Mouse (Mus musculus): ENCODE measurements around the gene A030014E15Rik. TPM values are rescaled to one million over a fixed set of nuclear protein-coding genes. Genes with fewer than 3 reads are reported as not detected.

Gene A030014E15Rik
- polyA plus RNA-seq (2012): not detected in 2 replicates

DNA sequence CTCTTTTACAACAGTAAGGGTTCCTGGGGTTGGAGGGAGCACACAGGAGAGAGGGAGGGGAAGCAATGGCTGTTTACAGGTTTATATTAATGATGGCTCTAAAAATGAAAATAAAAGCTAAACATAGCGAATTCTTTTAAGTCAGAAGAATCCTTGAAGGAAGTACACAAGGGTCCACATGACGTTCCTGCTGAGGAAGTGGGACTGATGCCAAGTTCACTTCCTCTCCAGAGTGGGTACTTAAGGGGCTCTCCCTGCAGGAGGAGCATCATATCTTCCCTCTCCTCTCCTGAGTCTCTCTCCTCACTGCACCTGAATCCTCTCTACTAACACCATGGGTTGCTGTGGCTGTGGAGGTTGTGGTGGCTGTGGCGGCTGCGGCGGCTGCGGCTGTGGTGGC, at the start of gene A030014E15Rik:
TSS of gene A030014E15Rik (plus strand) at position 268 of the 400 bp plus-strand sequence.

GRCm38 (mm10) chr1:82913025-82913424, 11.7 kb upstream of the A030014E15Rik start, which contains the start of gene A030005L19Rik:
Gene A030005L19Rik (plus strand): TSS chr1:82913325.

DNA sequence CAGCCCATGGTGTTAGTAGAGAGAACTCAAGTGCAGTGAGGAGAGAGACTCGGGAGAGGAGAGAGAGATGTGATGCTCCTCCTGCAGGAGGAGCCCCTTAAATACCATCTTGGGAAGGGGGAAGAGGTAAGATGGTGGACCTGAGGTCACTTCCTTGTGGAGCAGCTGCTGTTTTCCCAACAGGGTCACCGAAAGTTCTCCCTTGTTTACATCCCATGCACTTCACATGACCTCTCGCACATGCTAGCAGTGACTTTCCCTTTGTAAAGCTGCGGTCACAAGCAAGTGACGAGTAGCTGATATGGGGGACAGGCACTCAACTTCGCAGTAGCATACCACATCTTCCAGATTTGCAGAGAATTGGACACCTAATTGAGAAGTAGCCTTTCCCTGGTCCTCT, 6.6 kb downstream of the A030014E15Rik start, which contains the start of gene Gm6217:
TSS of gene Gm6217 (minus strand) at position 74 of the 400 bp plus-strand sequence.

DNA sequence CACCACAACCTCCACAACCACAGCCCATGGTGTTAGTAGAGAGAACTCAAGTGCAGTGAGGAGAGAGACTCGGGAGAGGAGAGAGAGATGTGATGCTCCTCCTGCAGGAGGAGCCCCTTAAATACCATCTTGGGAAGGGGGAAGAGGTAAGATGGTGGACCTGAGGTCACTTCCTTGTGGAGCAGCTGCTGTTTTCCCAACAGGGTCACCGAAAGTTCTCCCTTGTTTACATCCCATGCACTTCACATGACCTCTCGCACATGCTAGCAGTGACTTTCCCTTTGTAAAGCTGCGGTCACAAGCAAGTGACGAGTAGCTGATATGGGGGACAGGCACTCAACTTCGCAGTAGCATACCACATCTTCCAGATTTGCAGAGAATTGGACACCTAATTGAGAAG, 18.6 kb downstream of the A030014E15Rik start, which contains the start of gene A030003K21Rik:
TSS of gene A030003K21Rik (minus strand) at position 94 of the 400 bp plus-strand sequence.

GRCm38 (mm10) chr1:82955913-82956312, 31.2 kb downstream of the A030014E15Rik start, which contains the start of gene Gm7544:
Gene Gm7544 (minus strand): TSS chr1:82956013.

GRCm38 (mm10) chr1:82959870-82960385, 35.2 kb downstream of the A030014E15Rik start, which contains the start of gene Gm47955:
Gene Gm47955 (plus strand): TSS chr1:82960286.

Other genes starting within 250 kb of the A030014E15Rik start
- gene Mff, start 200.0 kb upstream of the A030014E15Rik start, polyA plus RNA-seq (2012): 91.1 and 118 TPM in 2 replicates
- not detected in 2 replicates for gene Tm4sf20, start 156.5 kb upstream of the A030014E15Rik start, polyA plus RNA-seq (2012)
- gene Gm47791, start 153.7 kb upstream of the A030014E15Rik start, polyA plus RNA-seq (2012): not detected in 2 replicates
- 7.2 and 7.8 TPM in 2 replicates for gene Agfg1, start 85.4 kb upstream of the A030014E15Rik start, polyA plus RNA-seq (2012)
- gene A030005L19Rik, start 11.6 kb upstream of the A030014E15Rik start, polyA plus RNA-seq (2012): 0.11 TPM in 1 of 2 replicates, not detected in the other
- not detected in 2 replicates for gene Gm6217, start 6.5 kb downstream of the A030014E15Rik start, polyA plus RNA-seq (2012)
- not detected in 2 replicates for gene A030003K21Rik, start 18.5 kb downstream of the A030014E15Rik start, polyA plus RNA-seq (2012)
- not detected in 2 replicates for gene Gm7544, start 31.1 kb downstream of the A030014E15Rik start, polyA plus RNA-seq (2012)
- gene Gm47955, start 35.4 kb downstream of the A030014E15Rik start, polyA plus RNA-seq (2012): not detected in 2 replicates
- not detected in 2 replicates for gene Gm47959, start 75.6 kb downstream of the A030014E15Rik start, polyA plus RNA-seq (2012)
- gene Slc19a3, start 113.5 kb downstream of the A030014E15Rik start, polyA plus RNA-seq (2012): not detected in 2 replicates
- gene Krtap28-10, start 117.6 kb downstream of the A030014E15Rik start, polyA plus RNA-seq (2012): not detected in 2 replicates
- gene Gm47969, start 120.0 kb downstream of the A030014E15Rik start, polyA plus RNA-seq (2012): not detected in 2 replicates
- not detected in 2 replicates for gene A030005K14Rik, start 134.5 kb downstream of the A030014E15Rik start, polyA plus RNA-seq (2012)
- not detected in 2 replicates for gene Krtap28-13, start 136.0 kb downstream of the A030014E15Rik start, polyA plus RNA-seq (2012)
- gene Ccl20, start 191.8 kb downstream of the A030014E15Rik start, polyA plus RNA-seq (2012): not detected in 2 replicates
- not detected in 2 replicates for gene Daw1, start 234.8 kb downstream of the A030014E15Rik start, polyA plus RNA-seq (2012)